Mouse (Mus musculus): ENCODE results near the gene Prss35. TPM values are rescaled to one million over a fixed set of nuclear protein-coding genes. Genes with fewer than 3 reads are reported as not detected.
A peak's percentile ranks its signal among the peaks of the same experiment; 100 is the strongest.

The Prss35 gene
- polyA plus RNA-seq, 1 experiment from 2014 or later = 2.3 TPM

DNA sequence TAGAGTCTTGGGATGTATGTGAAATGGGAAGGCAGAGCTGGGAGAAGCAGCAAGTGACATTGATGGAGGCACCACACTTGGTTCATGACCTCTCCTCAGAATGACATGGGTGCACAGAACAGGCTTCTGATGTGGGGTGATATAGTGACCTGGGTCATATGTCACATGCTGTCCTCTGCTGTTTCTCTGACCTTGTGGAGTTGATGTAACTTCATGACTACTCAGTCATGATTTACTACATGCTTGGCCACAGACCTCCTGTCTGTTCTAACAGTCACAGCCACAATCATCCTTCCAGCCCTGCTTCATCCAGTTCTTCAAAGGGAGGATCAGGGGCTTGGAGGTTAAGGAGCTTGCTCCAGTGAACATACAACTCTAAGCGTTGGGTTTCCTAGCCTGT is 5.4 kb upstream of the Prss35 start:
- no peak overlapping the region for H3K4me3 ChIP-seq
- no peaks in the 10 kb centered on the region for H3K36me3 ChIP-seq
- H3K27ac ChIP-seq = no peak overlapping the region
- H3K27me3 ChIP-seq (ENCODE audit: low read depth, poor library complexity, severe bottlenecking) = 0 out of 2 replicates have a peak, but pooled peaks cover 3% of the 10 kb centered on the region
- no peaks in the 10 kb centered on the region for H3K9me3 ChIP-seq (replicated peaks)
- no peak for DNase-seq (ENCODE audit: low spot score)
- H3K4me1 ChIP-seq = peaks cover 4% of the 10 kb centered on the region
- WGBS = 73% methylated on average over 1 of the region's 1 CpGs

DNA sequence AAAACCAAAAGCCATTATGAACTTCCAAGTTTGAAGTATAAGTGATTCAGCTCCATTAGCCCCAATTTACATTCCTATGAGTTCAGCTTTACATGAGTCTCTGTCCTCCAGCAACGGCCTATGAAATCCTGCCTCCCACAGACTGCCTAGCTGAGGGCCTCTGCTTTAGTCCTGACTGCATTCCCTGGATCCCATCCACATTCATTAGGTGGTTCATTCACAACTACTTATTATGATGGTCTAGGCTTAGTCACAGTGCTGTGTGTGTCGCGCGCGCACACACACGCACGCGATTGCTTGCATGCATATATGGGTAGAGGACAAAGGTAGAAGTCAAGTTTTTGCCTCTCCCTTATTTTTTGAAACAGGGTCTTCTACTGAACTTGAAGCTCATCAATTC is 4.6 kb upstream of the Prss35 start:
- H3K36me3 ChIP-seq = no peaks in the 10 kb centered on the region
- H3K27ac ChIP-seq = no peak overlapping the region
- peaks cover 12% of the 10 kb centered on the region for H3K4me1 ChIP-seq
- DNase-seq (ENCODE audit: low spot score) = no peak
- no peaks in the 10 kb centered on the region for H3K9me3 ChIP-seq (replicated peaks)
- no peak overlapping the region for H3K4me3 ChIP-seq
- 98% methylated on average over 8 of the region's 8 CpGs for WGBS
- H3K27me3 ChIP-seq (ENCODE audit: low read depth, poor library complexity, severe bottlenecking) = peaks cover 3% of the 10 kb centered on the region; the same call in 1 of the 2 replicates

DNA sequence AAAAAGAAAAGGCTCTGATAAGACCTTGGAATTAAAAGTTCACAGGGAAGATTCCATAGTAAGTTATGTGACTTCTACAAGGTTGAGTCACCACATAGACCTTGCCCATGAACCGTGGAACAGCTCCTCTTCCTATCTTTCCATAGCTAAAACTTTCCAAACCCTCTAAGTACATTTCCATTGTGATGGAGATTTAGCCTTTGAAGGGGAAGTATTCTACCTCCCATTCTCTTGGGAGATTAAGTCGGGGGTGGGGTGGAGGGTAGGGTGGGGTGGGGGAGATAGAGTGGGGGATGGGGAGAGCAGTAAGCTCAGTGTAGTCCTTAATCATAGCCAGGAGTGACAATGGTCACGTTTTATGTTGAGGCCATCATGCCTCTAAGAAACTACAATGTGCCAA is 3.5 kb upstream of the Prss35 start:
- Histone ChIP-seq H3K9me3 (replicated peaks) (no peaks in the 10 kb centered on the region), H3K27ac (no peak overlapping the region), H3K4me1 (peaks cover 14% of the 10 kb centered on the region), H3K27me3 (ENCODE audit: low read depth, poor library complexity, severe bottlenecking) (peaks cover 13% of the 10 kb centered on the region), H3K36me3 (no peaks in the 10 kb centered on the region), H3K4me3 (no peak overlapping the region)
- DNase-seq (ENCODE audit: low spot score) = no peak
- WGBS = 43% methylated on average over 3 of the region's 3 CpGs

- Histone ChIP-seq H3K4me3 (peak overlapping the region; percentile 50; the same call in 1 of the 2 replicates), H3K9me3 (replicated peaks) (no peaks in the 10 kb centered on the region), H3K4me1 (peaks cover 18% of the 10 kb centered on the region), H3K36me3 (no peaks in the 10 kb centered on the region), H3K27me3 (ENCODE audit: low read depth, poor library complexity, severe bottlenecking) (peaks cover 17% of the 10 kb centered on the region), H3K27ac (no peak overlapping the region)
- DNase-seq (ENCODE audit: low spot score) = no peak
- 41% methylated on average over 5 of the region's 5 CpGs for WGBS
These were observed 592 bp downstream of the Prss35 start for GRCm38 (mm10) chr9:86744041-86744440.

- WGBS = 39% methylated on average over 13 of the region's 13 CpGs
- H3K36me3 ChIP-seq = no peaks in the 10 kb centered on the region
- H3K27me3 ChIP-seq (ENCODE audit: low read depth, poor library complexity, severe bottlenecking) = peaks cover 17% of the 10 kb centered on the region
- no peaks in the 10 kb centered on the region for H3K9me3 ChIP-seq (replicated peaks)
- no peak overlapping the region for H3K4me3 ChIP-seq
- peaks cover 18% of the 10 kb centered on the region for H3K4me1 ChIP-seq
- no peak overlapping the region for H3K27ac ChIP-seq
- peak; percentile 37 for DNase-seq (ENCODE audit: low spot score)
These were observed 2.6 kb downstream of the Prss35 start for GRCm38 (mm10) chr9:86745926-86746581.

GRCm38 (mm10) chr9:86762477-86763376 is 19.3 kb downstream of the Prss35 start:
- Histone ChIP-seq H3K27ac (no peak overlapping the region; the same call in 1 of the 2 replicates), H3K4me3 (no peak overlapping the region), H3K27me3 (ENCODE audit: low read depth, poor library complexity, severe bottlenecking) (no peaks in the 10 kb centered on the region), H3K36me3 (no peaks in the 10 kb centered on the region), H3K4me1 (peaks cover 18% of the 10 kb centered on the region), H3K9me3 (replicated peaks) (no peaks in the 10 kb centered on the region)
- 38% methylated on average over 8 of the region's 8 CpGs for WGBS
- peak; percentile 67 for DNase-seq (ENCODE audit: low spot score)

GRCm38 (mm10) chr9:86764002-86764401 is 20.6 kb downstream of the Prss35 start:
- H3K27me3 ChIP-seq (ENCODE audit: low read depth, poor library complexity, severe bottlenecking) = no peaks in the 10 kb centered on the region
- H3K36me3 ChIP-seq = no peaks in the 10 kb centered on the region
- H3K4me3 ChIP-seq = no peak overlapping the region
- H3K9me3 ChIP-seq (replicated peaks) = no peaks in the 10 kb centered on the region
- DNase-seq (ENCODE audit: low spot score) = no peak
- 57% methylated on average over 2 of the region's 2 CpGs for WGBS
- H3K4me1 ChIP-seq = peaks cover 18% of the 10 kb centered on the region
- H3K27ac ChIP-seq = no peak overlapping the region

DNA sequence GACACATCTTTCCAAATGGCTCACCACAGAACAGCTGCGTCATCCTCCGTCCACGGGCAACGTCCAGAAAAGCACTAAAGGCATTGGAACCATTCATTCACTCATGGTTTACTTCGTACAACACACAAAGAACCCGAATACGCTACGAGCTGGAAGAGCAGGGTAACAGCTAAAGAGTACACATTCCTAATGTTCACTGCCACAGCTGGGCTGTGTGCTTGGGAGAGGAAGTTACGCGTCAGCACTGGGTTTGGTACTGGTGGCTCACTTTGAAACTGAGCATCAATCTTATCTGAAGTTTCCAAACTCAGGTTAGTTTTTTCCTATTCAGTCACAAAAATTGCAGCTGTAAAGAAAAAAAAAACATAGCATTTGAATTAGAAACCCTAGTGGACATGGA is 23.5 kb downstream of the Prss35 start:
- WGBS = 85% methylated on average over 10 of the region's 10 CpGs
- no peaks in the 10 kb centered on the region for H3K36me3 ChIP-seq
- H3K4me1 ChIP-seq = peaks cover 17% of the 10 kb centered on the region
- no peak for DNase-seq (ENCODE audit: low spot score)
- no peaks in the 10 kb centered on the region for H3K27me3 ChIP-seq (ENCODE audit: low read depth, poor library complexity, severe bottlenecking)
- no peak overlapping the region for H3K4me3 ChIP-seq
- no peaks in the 10 kb centered on the region for H3K9me3 ChIP-seq (replicated peaks)
- no peak overlapping the region for H3K27ac ChIP-seq

DNA sequence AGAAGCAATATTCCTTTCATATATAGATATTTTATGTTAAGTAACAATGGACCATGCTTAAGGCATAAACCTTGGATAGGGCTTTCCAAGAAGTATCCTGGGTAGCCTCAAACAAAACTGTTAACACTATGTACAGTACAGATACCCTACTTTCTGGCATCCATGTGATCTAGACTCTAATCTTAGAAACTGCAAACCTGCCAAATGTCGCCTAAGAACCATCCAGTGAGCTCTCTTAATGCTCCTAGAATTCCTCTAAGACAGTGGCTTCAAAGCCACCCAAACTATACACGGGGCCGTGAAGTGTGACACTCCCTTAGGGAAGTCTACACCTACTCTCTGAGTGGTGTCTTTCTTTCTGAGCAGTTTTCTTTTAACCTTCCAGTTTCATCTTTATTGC is 29.4 kb downstream of the Prss35 start:
- Histone ChIP-seq H3K36me3 (no peaks in the 10 kb centered on the region), H3K4me1 (no peaks in the 10 kb centered on the region), H3K4me3 (no peak overlapping the region), H3K27ac (no peak overlapping the region), H3K9me3 (replicated peaks) (no peaks in the 10 kb centered on the region), H3K27me3 (ENCODE audit: low read depth, poor library complexity, severe bottlenecking) (no peaks in the 10 kb centered on the region)
- WGBS = 86% methylated on average over 3 of the region's 3 CpGs
- no peak for DNase-seq (ENCODE audit: low spot score)

DNA sequence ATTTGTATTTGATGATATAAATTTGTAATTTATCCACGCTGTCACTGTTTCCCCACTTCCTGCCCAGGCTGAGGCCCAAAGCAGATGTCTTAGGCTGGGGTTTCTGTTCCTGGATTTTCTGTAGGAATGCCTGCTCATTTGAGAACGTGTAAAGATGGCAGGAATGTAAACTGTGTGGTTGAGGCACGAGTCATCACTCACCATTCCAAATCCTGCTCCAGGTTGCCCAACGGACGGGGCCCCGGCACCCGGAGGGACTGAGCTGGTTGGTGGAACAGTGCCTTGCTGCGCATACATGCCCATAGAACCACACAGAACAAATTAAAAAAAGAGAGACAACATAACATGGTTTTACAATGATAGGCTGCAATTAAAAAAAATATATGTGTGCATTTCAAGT is 30.5 kb downstream of the Prss35 start:
- no peak for DNase-seq (ENCODE audit: low spot score)
- Histone ChIP-seq H3K27me3 (ENCODE audit: low read depth, poor library complexity, severe bottlenecking) (no peaks in the 10 kb centered on the region), H3K4me1 (no peaks in the 10 kb centered on the region), H3K27ac (no peak overlapping the region), H3K4me3 (no peak overlapping the region), H3K9me3 (replicated peaks) (no peaks in the 10 kb centered on the region), H3K36me3 (no peaks in the 10 kb centered on the region)
- 81% methylated on average over 8 of the region's 8 CpGs for WGBS

DNA sequence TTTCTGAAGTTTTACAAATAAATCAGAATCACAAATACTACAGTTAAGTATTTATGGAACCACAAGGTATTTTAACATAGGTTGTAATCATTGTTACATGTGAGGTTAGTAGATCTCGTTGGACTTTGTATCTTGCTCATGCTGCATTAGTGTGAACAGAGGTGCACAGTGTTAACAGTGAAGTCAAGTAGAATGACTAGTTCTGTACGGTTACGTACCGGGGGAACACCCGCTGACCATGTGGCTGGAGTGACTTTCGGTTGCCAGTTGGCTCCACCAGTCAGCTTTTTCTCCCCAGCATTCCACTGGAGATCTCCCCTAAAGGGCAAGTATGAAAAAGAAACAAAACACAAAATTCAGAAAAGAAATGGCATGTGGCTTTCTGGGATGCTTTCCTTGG is 31.9 kb downstream of the Prss35 start:
- WGBS = 97% methylated on average over 6 of the region's 6 CpGs
- no peaks in the 10 kb centered on the region for H3K9me3 ChIP-seq (replicated peaks)
- H3K4me1 ChIP-seq = no peaks in the 10 kb centered on the region
- H3K36me3 ChIP-seq = no peaks in the 10 kb centered on the region
- no peak for DNase-seq (ENCODE audit: low spot score)
- H3K4me3 ChIP-seq = no peak overlapping the region
- no peaks in the 10 kb centered on the region for H3K27me3 ChIP-seq (ENCODE audit: low read depth, poor library complexity, severe bottlenecking)
- H3K27ac ChIP-seq = no peak overlapping the region

DNA sequence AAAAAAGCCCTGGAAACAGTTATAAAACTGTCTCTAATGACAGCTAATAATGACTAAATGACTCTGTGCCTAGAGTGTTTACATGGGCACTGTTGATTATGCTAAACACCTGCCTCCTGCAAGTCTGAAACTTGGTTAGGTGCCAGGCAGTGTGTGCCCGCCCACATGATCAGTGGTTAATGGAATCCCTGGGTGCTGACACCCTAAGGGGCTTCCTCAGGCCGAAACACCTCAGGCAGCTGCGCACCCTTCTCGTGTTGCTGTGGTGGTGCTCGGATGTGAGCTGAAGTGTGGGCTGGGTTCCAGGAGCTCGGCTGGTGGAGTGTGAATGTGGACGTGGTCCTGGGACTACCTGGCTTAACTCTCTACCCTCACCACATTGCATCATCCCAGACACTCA is 33.9 kb downstream of the Prss35 start:
- Histone ChIP-seq H3K27ac (no peak overlapping the region), H3K9me3 (replicated peaks) (no peaks in the 10 kb centered on the region), H3K36me3 (no peaks in the 10 kb centered on the region), H3K4me3 (no peak overlapping the region), H3K4me1 (no peaks in the 10 kb centered on the region), H3K27me3 (ENCODE audit: low read depth, poor library complexity, severe bottlenecking) (no peaks in the 10 kb centered on the region)
- no peak for DNase-seq (ENCODE audit: low spot score)
- 63% methylated on average over 7 of the region's 7 CpGs for WGBS

DNA sequence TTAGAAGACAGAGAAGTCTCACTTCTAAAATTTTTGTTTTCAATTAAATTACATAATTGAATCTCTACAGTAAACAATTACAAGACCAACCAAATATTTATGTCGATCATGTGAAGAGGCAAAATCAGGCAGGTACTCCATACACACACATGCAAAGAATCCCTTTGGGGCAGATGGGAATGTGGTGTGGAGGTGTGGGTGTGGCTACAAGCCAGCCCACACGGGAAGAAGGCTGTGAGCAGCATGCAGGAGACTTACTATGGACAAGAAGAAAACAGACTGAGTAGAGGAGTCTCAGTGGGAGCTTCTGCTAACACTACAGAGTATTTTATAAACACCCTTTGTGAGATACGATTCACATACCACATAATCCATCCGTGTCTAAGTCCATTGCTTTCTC is 34.8 kb downstream of the Prss35 start:
- DNase-seq (ENCODE audit: low spot score) = no peak
- Histone ChIP-seq H3K27me3 (ENCODE audit: low read depth, poor library complexity, severe bottlenecking) (no peaks in the 10 kb centered on the region), H3K27ac (no peak overlapping the region), H3K9me3 (replicated peaks) (no peaks in the 10 kb centered on the region), H3K4me3 (no peak overlapping the region), H3K4me1 (no peaks in the 10 kb centered on the region), H3K36me3 (no peaks in the 10 kb centered on the region)
- 70% methylated on average over 4 of the region's 4 CpGs for WGBS
